Mouse (Mus musculus): Measurements from ENCODE around the gene Tsga10ip.

DNA sequence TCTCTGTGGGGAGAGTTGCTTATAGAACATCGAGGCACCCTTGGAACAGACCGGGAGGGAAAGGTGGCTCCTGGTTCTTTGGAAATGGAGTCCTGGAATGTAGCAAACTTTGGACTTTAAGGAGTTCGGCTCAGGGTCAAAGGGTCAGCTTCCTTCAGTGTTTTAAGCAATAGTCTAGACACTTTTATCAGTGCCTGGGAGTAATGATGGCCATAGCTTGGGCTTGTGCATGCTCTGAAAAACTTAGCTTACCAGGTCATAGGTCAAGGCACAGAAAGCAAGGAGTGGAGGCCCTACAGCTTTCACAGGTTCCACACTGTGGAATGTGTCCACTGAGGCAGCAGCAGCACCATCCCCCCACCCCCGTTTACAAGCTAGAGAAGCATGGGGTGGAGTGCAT lies 27.6 kb downstream of the Tsga10ip start:
- no peak for TF ChIP-seq CTCF (IDR thresholded peaks at IDR 0.05; ENCODE audit: control insufficient read depth, insufficient read depth, low read length)
- no peak for TF ChIP-seq POLR2A (IDR thresholded peaks at IDR 0.05; ENCODE audit: borderline replicate concordance, control insufficient read depth, low read depth, low read length)
